Comparison of ENCODE assay signal across 13 mouse cellular contexts in genomic region chr12:118337291-118337690, GRCm38 (mm10).
"Had no signal": no experiment of that assay in that cellular context is flagged by ENCODE, and none has a peak within 500 bp of the region (broad histone marks: within the 10 kb centered on the region; RNA-seq: fewer than 3 reads in every experiment).

No protein-coding gene starts in this region.

- DNase-seq: kidney, adult 2 months; kidney, postnatal 36 days; layer of hippocampus, adult 9-11 months; layer of hippocampus, postnatal 36 days; lung, postnatal 10 days had no signal

- H3K27ac ChIP-seq: limb, embryonic 13.5 days; liver, embryonic 12.5 days; macrophage; neural tube, embryonic 12.5 days; stomach, postnatal 0 days had no signal

- H3K4me2 ChIP-seq: limb, embryonic 13.5 days; liver, embryonic 12.5 days; midbrain, embryonic 11.5 days; neural tube, embryonic 12.5 days had no signal

- ATAC-seq: intestine, embryonic 16.5 days had no signal

- H3K4me3 ChIP-seq: limb, embryonic 13.5 days; liver, embryonic 12.5 days; megakaryocyte, embryonic 14.5 days; neural tube, embryonic 12.5 days had no signal

- H3K4me1 ChIP-seq: limb, embryonic 13.5 days; neural tube, embryonic 12.5 days had no signal

- H3K27me3 ChIP-seq: limb, embryonic 13.5 days; liver, embryonic 12.5 days; megakaryocyte, embryonic 14.5 days; neural tube, embryonic 12.5 days had no signal

- H3K36me3 ChIP-seq: limb, embryonic 13.5 days; liver, embryonic 12.5 days; neural tube, embryonic 12.5 days had no signal

- H3K9me3 ChIP-seq: limb, embryonic 13.5 days; liver, embryonic 12.5 days; megakaryocyte, embryonic 14.5 days; neural tube, embryonic 12.5 days had no signal

- H3K9ac ChIP-seq: limb, embryonic 13.5 days; liver, embryonic 12.5 days; neural tube, embryonic 12.5 days had no signal
